Comparison of ENCODE assay signal across 27 mouse cellular contexts in genomic region chr11:66519386-66519785, GRCm38 (mm10). TPM values are rescaled to one million over a fixed set of nuclear protein-coding genes. Genes with fewer than 3 reads are reported as not detected.
DNase-seq lines count a peak whose midpoint lies in the region; ATAC-seq and TF ChIP-seq lines count a peak whose summit lies in the region.
"Had no signal": no experiment of that assay in that cellular context is flagged by ENCODE, and none has a peak within 500 bp of the region (broad histone marks: within the 10 kb centered on the region; RNA-seq: fewer than 3 reads in every experiment).

No protein-coding gene starts in this region.

- DNase-seq in kidney, adult 2 months: peak; percentile 26
- peak; percentile 55 for DNase-seq in kidney, postnatal 0 days (ENCODE audit: low spot score)
- DNase-seq in kidney, adult 11 months: no peak
- DNase-seq in lung, embryonic 14.5 days: peak; percentile 36
- no peak for DNase-seq in lung, postnatal 0 days (ENCODE audit: low spot score)
- peak; percentile 42 to 62 for DNase-seq in kidney, postnatal 4 days
- DNase-seq in spleen, postnatal 36 days (ENCODE audit: low spot score in 2 of 2): no peak
- DNase-seq: adrenal gland, postnatal 10 days; adrenal gland, postnatal 36 days; B cell, adult 2 months; cerebellum, adult 18-20 months; cerebellum, adult 9-10 months; cerebellum, postnatal 14 days; gastrocnemius, adult 2 months; gastrocnemius, postnatal 14 days; heart, adult 2 months; heart, postnatal 14 days had no signal

- TF ChIP-seq POLR2A in kidney, adult 2 months (IDR thresholded peaks at IDR 0.05; ENCODE audit: low read depth, low read length): no peak

- H3K4me1 ChIP-seq in kidney, adult 2 months (ENCODE audit: control insufficient read depth, insufficient read depth, low read length): no peaks in the 10 kb centered on the region
- no peaks in the 10 kb centered on the region for H3K4me1 ChIP-seq in kidney, embryonic 14.5 days (ENCODE audit: control insufficient read depth, insufficient read depth, low read length)
- no peaks in the 10 kb centered on the region for H3K4me1 ChIP-seq in kidney, postnatal 0 days (replicated peaks; ENCODE audit: insufficient read depth, low read length)
- H3K4me1 ChIP-seq in lung, embryonic 14.5 days (ENCODE audit: insufficient read depth): no peaks in the 10 kb centered on the region
- no peaks in the 10 kb centered on the region for H3K4me1 ChIP-seq in lung, postnatal 0 days (ENCODE audit: insufficient read depth, low read depth, low read length)
- H3K4me1 ChIP-seq: forebrain, embryonic 10.5 days; heart, embryonic 13.5 days had no signal

- H3K4me2 ChIP-seq in kidney, embryonic 14.5 days (replicated peaks; ENCODE audit: low read depth, low read length): no peak overlapping the region
- H3K4me2 ChIP-seq in kidney, postnatal 0 days (ENCODE audit: low read length): no peak overlapping the region
- H3K4me2 ChIP-seq in lung, embryonic 14.5 days: no peak overlapping the region
- H3K4me2 ChIP-seq in lung, postnatal 0 days (replicated peaks; ENCODE audit: low read depth, low read length): no peak overlapping the region
- H3K4me2 ChIP-seq: forebrain, embryonic 13.5 days; heart, embryonic 13.5 days; hindbrain, embryonic 12.5 days; hindbrain, embryonic 15.5 days had no signal

- no peaks in the 10 kb centered on the region for H3K27me3 ChIP-seq in kidney, adult 2 months (replicated peaks; ENCODE audit: control insufficient read depth, insufficient read depth, low read length)
- H3K27me3 ChIP-seq in kidney, embryonic 14.5 days (ENCODE audit: control insufficient read depth, insufficient read depth, low read length): peaks cover 23% of the 10 kb centered on the region
- peaks cover 13% of the 10 kb centered on the region for H3K27me3 ChIP-seq in kidney, postnatal 0 days (ENCODE audit: insufficient read depth, low read length)
- peaks cover 20% of the 10 kb centered on the region for H3K27me3 ChIP-seq in lung, embryonic 14.5 days (ENCODE audit: insufficient read depth, low read length)
- peaks cover 7% of the 10 kb centered on the region; the same call in 1 of the 2 replicates for H3K27me3 ChIP-seq in lung, postnatal 0 days (replicated peaks; ENCODE audit: insufficient read depth, low read length)
- H3K27me3 ChIP-seq: Patski had no signal

- H3K9me3 ChIP-seq in kidney, embryonic 14.5 days (ENCODE audit: control insufficient read depth, low read length): no peaks in the 10 kb centered on the region
- no peaks in the 10 kb centered on the region for H3K9me3 ChIP-seq in kidney, postnatal 0 days (replicated peaks; ENCODE audit: low read length)
- H3K9me3 ChIP-seq in lung, embryonic 14.5 days (ENCODE audit: low read depth, low read length): no peaks in the 10 kb centered on the region
- H3K9me3 ChIP-seq in lung, postnatal 0 days (ENCODE audit: low read length): no peaks in the 10 kb centered on the region
- H3K9me3 ChIP-seq: forebrain, embryonic 10.5 days; forebrain, embryonic 13.5 days; heart, embryonic 10.5 days; heart, embryonic 13.5 days; hindbrain, embryonic 12.5 days; hindbrain, embryonic 15.5 days had no signal

- ATAC-seq in kidney, embryonic 14.5 days (ENCODE audit: low FRiP score, low TSS enrichment): no peak
- no peak for ATAC-seq in kidney, postnatal 0 days (replicated peaks; ENCODE audit: low FRiP score, low read depth)
- ATAC-seq in lung, embryonic 14.5 days (ENCODE audit: insufficient read depth): no peak
- ATAC-seq in lung, postnatal 0 days: no peak
- ATAC-seq: forebrain, embryonic 13.5 days; forebrain, embryonic 16.5 days; Patski had no signal

- no peak overlapping the region for H3K4me3 ChIP-seq in kidney, adult 2 months (ENCODE audit: insufficient read depth, low read depth, low read length)
- no peak overlapping the region for H3K4me3 ChIP-seq in kidney, embryonic 14.5 days (ENCODE audit: low read length)
- H3K4me3 ChIP-seq in kidney, postnatal 0 days (replicated peaks; ENCODE audit: low read depth, low read length): no peak overlapping the region
- H3K4me3 ChIP-seq in lung, embryonic 14.5 days (ENCODE audit: low read depth, low read length): no peak overlapping the region
- no peak overlapping the region for H3K4me3 ChIP-seq in lung, postnatal 0 days (ENCODE audit: low read depth, low read length)
- H3K4me3 ChIP-seq: forebrain, embryonic 10.5 days; forebrain, embryonic 13.5 days; gastrocnemius, adult 2 months; heart, adult 2 months; heart, embryonic 10.5 days; heart, embryonic 13.5 days; hindbrain, embryonic 12.5 days; hindbrain, embryonic 15.5 days had no signal

- no peak for TF ChIP-seq EP300 in lung, postnatal 0 days (IDR thresholded peaks at IDR 0.05)

- no peak overlapping the region for H3K27ac ChIP-seq in kidney, adult 2 months (ENCODE audit: insufficient read depth, low read depth, low read length)
- H3K27ac ChIP-seq in kidney, embryonic 14.5 days (ENCODE audit: low read depth, low read length): no peak overlapping the region
- no peak overlapping the region for H3K27ac ChIP-seq in kidney, postnatal 0 days
- H3K27ac ChIP-seq in lung, embryonic 14.5 days (ENCODE audit: low read depth): no peak overlapping the region
- H3K27ac ChIP-seq in lung, postnatal 0 days (ENCODE audit: low read length): no peak overlapping the region
- H3K27ac ChIP-seq: forebrain, embryonic 10.5 days; forebrain, embryonic 13.5 days; gastrocnemius, adult 2 months; heart, adult 2 months; heart, embryonic 10.5 days; heart, embryonic 13.5 days; hindbrain, embryonic 12.5 days; hindbrain, embryonic 15.5 days had no signal

- H3K9ac ChIP-seq in kidney, embryonic 14.5 days (ENCODE audit: low read depth, low read length): no peak overlapping the region
- no peak overlapping the region for H3K9ac ChIP-seq in kidney, postnatal 0 days (ENCODE audit: low read depth, low read length)
- H3K9ac ChIP-seq in lung, embryonic 14.5 days: no peak overlapping the region
- H3K9ac ChIP-seq in lung, postnatal 0 days (replicated peaks; ENCODE audit: low read depth): no peak overlapping the region
- H3K9ac ChIP-seq: forebrain, embryonic 13.5 days; heart, embryonic 13.5 days; hindbrain, embryonic 12.5 days; hindbrain, embryonic 15.5 days had no signal

- 63% methylated on average over 6 of the region's 6 CpGs for WGBS in kidney, adult 2 months
- 60% methylated on average over 6 of the region's 6 CpGs for WGBS in kidney, embryonic 14.5 days
- WGBS in kidney, postnatal 0 days: 55% methylated on average over 6 of the region's 6 CpGs
- 54% methylated on average over 6 of the region's 6 CpGs for WGBS in lung, embryonic 14.5 days
- WGBS in lung, postnatal 0 days: 44% methylated on average over 6 of the region's 6 CpGs

- H3K36me3 ChIP-seq in kidney, adult 2 months (ENCODE audit: control insufficient read depth, insufficient read depth, low read length): no peaks in the 10 kb centered on the region
- H3K36me3 ChIP-seq in kidney, embryonic 14.5 days (ENCODE audit: control insufficient read depth, insufficient read depth, low read length): no peaks in the 10 kb centered on the region
- no peaks in the 10 kb centered on the region for H3K36me3 ChIP-seq in kidney, postnatal 0 days (ENCODE audit: insufficient read depth, low read length)
- H3K36me3 ChIP-seq in lung, embryonic 14.5 days (ENCODE audit: insufficient read depth): no peaks in the 10 kb centered on the region
- H3K36me3 ChIP-seq in lung, postnatal 0 days (ENCODE audit: insufficient read depth, low read length): no peaks in the 10 kb centered on the region
- H3K36me3 ChIP-seq: forebrain, embryonic 10.5 days; G1E; heart, embryonic 10.5 days; heart, embryonic 13.5 days; hindbrain, embryonic 12.5 days; hindbrain, embryonic 15.5 days had no signal

- no peak for TF ChIP-seq CTCF in kidney, adult 2 months (conservative IDR thresholded peaks at IDR 0.05; ENCODE audit: insufficient read depth, insufficient read length, low read depth, low read length)
- TF ChIP-seq CTCF in kidney, postnatal 0 days (IDR thresholded peaks at IDR 0.05; ENCODE audit: low read depth): no peak
- no peak for TF ChIP-seq CTCF in lung, embryonic 14.5 days (IDR thresholded peaks at IDR 0.05; ENCODE audit: low read depth)
- no peak for TF ChIP-seq CTCF in lung, postnatal 0 days (IDR thresholded peaks at IDR 0.05)

RNA-seq across cellular contexts. Expression of gene Shisa6, which starts 6.4 kb away (rescaled TPM):
- 0.02 and 0.08 TPM in 2 replicates for polyA plus RNA-seq in kidney, adult 2 months (2012; rRNA removed)
- 0.14 and 0.20 TPM in 2 replicates for polyA plus RNA-seq in kidney, embryonic 14.5 days (2014; fragmentation: Nextera tagmentation; extraction: Ambion mirVana)
- polyA plus RNA-seq in kidney, postnatal 0 days (2015; fragmentation: Nextera tagmentation; extraction: Ambion mirVana): 0.04 and 0.37 TPM in 2 replicates
- 0.14 and 0.37 TPM in 2 replicates for polyA plus RNA-seq in lung, embryonic 14.5 days (2014; fragmentation: Nextera tagmentation; extraction: Ambion mirVana)
- 0.61 and 0.67 TPM in 2 replicates for polyA plus RNA-seq in lung, postnatal 0 days (2015; fragmentation: Nextera tagmentation; extraction: Ambion mirVana)
- polyA plus RNA-seq: G1E, Patski had no signal

Comparison
In these comparisons a context has a peak if more than half of its experiments do, and no peak if none do; other contexts are left out.
1. DNase-seq: peak in kidney, adult 2 months (single experiment), kidney, postnatal 0 days (single experiment), lung, embryonic 14.5 days (single experiment) and kidney, postnatal 4 days (2 of 2); none in kidney, adult 11 months (single experiment), lung, postnatal 0 days (single experiment) and spleen, postnatal 36 days (0 of 2).